10 mouse cellular contexts compared by ENCODE assay signal in genomic region chr3:61409683-61410082, GRCm38 (mm10). TPM values are rescaled to one million over a fixed set of nuclear protein-coding genes. Genes with fewer than 3 reads are reported as not detected.
A peak's percentile ranks its signal among the peaks of the same experiment; 100 is the strongest.
DNase-seq lines count a peak whose midpoint lies in the region; ATAC-seq and TF ChIP-seq lines count a peak whose summit lies in the region.
"Had no signal": no experiment of that assay in that cellular context is flagged by ENCODE, and none has a peak within 500 bp of the region (broad histone marks: within the 10 kb centered on the region; RNA-seq: fewer than 3 reads in every experiment).

No protein-coding gene starts in this region.

- H3K36me3 ChIP-seq in liver, adult 2 months (ENCODE audit: control insufficient read depth, insufficient read depth, low read length) = no peaks in the 10 kb centered on the region
- H3K36me3 ChIP-seq in hindbrain, embryonic 16.5 days (ENCODE audit: control insufficient read depth, insufficient read depth, low read length) = no peaks in the 10 kb centered on the region
- H3K36me3 ChIP-seq: hindbrain, embryonic 15.5 days; neural tube, embryonic 12.5 days had no signal

- H3K9me3 ChIP-seq in hindbrain, embryonic 16.5 days (ENCODE audit: control insufficient read depth, low read length) = no peaks in the 10 kb centered on the region
- H3K9me3 ChIP-seq: hindbrain, embryonic 15.5 days; neural tube, embryonic 12.5 days had no signal

- H3K9ac ChIP-seq in liver, adult 2 months (ENCODE audit: low read depth, low read length) = no peak overlapping the region
- no peak overlapping the region for H3K9ac ChIP-seq in hindbrain, embryonic 16.5 days (ENCODE audit: low read depth, low read length)
- H3K9ac ChIP-seq: hindbrain, embryonic 15.5 days; neural tube, embryonic 12.5 days had no signal

- H3K27me3 ChIP-seq in liver, adult 2 months (ENCODE audit: control insufficient read depth, insufficient read depth, low read length) = no peaks in the 10 kb centered on the region
- no peaks in the 10 kb centered on the region for H3K27me3 ChIP-seq in hindbrain, embryonic 16.5 days (replicated peaks; ENCODE audit: control insufficient read depth, insufficient read depth, low read length)
- H3K27me3 ChIP-seq: hindbrain, embryonic 15.5 days; neural tube, embryonic 12.5 days had no signal

- peak; percentile 32 for DNase-seq in NIH3T3 (ENCODE audit: low read depth)
- peak; percentile 97 for DNase-seq in heart, adult 11 months
- DNase-seq in liver, adult 2 months (ENCODE audit: extremely low read depth, low read depth, low spot score) = peak; percentile 26
- DNase-seq in natural killer cell, adult 2 months (ENCODE audit: low spot score in 2 of 2) = peak; percentile 69 to 80
- DNase-seq in embryo, embryonic 11 days = no peak
- DNase-seq in ovary, postnatal 14 days (ENCODE audit: low spot score) = no peak
- no peak for DNase-seq in retina, embryonic 14.5 days (ENCODE audit: low spot score)

- no peak for ATAC-seq in hindbrain, embryonic 16.5 days

- 58% methylated on average over 6 of the region's 6 CpGs for WGBS in liver, adult 2 months
- WGBS in hindbrain, embryonic 16.5 days = 90% methylated on average over 6 of the region's 6 CpGs

- H3K4me1 ChIP-seq in liver, adult 2 months (ENCODE audit: control insufficient read depth, insufficient read depth, low read length) = no peaks in the 10 kb centered on the region; the same call in 1 of the 2 replicates
- no peaks in the 10 kb centered on the region for H3K4me1 ChIP-seq in hindbrain, embryonic 16.5 days (ENCODE audit: control insufficient read depth, insufficient read depth, low read depth, low read length)
- H3K4me1 ChIP-seq: hindbrain, embryonic 15.5 days; neural tube, embryonic 12.5 days had no signal

- H3K79me2 ChIP-seq in liver, adult 2 months (ENCODE audit: control insufficient read depth, insufficient read depth, low read length) = no peaks in the 10 kb centered on the region

- peak overlapping the region; percentile 6; the same call in 1 of the 2 replicates for H3K27ac ChIP-seq in liver, adult 2 months (replicated peaks; ENCODE audit: insufficient read depth, low read depth, low read length)
- no peak overlapping the region for H3K27ac ChIP-seq in hindbrain, embryonic 16.5 days (ENCODE audit: low read depth, low read length)
- H3K27ac ChIP-seq: hindbrain, embryonic 15.5 days; neural tube, embryonic 12.5 days had no signal

- TF ChIP-seq CTCF in liver, adult 2 months (IDR thresholded peaks at IDR 0.05; ENCODE audit: low read depth, low read length) = no peak

- TF ChIP-seq POLR2A in liver, adult 2 months (IDR thresholded peaks at IDR 0.05; ENCODE audit: extremely low read depth, insufficient read depth, low read length) = no peak

- no peak overlapping the region for H3K4me3 ChIP-seq in liver, adult 2 months (ENCODE audit: insufficient read depth, low read depth, low read length)
- H3K4me3 ChIP-seq in hindbrain, embryonic 16.5 days (ENCODE audit: low read length) = no peak overlapping the region
- H3K4me3 ChIP-seq: hindbrain, embryonic 15.5 days; neural tube, embryonic 12.5 days had no signal

- no peak overlapping the region for H3K4me2 ChIP-seq in hindbrain, embryonic 16.5 days (ENCODE audit: low read length)
- H3K4me2 ChIP-seq: hindbrain, embryonic 15.5 days; neural tube, embryonic 12.5 days had no signal

RNA-seq across cellular contexts. Expression of gene B430305J03Rik, which starts 43.9 kb away (rescaled TPM):
- total RNA-seq in liver, adult 2 months (2014; rRNA removed) = under 0.01 TPM in 2 replicates
- polyA plus RNA-seq in liver, adult 2 months (2012; rRNA removed) = 0.04 and 0.05 TPM in 2 replicates
- polyA plus RNA-seq in hindbrain, embryonic 16.5 days (2015; fragmentation: Nextera tagmentation; extraction: Ambion mirVana) = not detected in 2 replicates
- polyA plus RNA-seq: hindbrain, embryonic 15.5 days; neural tube, embryonic 12.5 days had no signal

RNA-seq across cellular contexts. Expression of gene Rap2b, which starts 48.2 kb away (rescaled TPM):
- 0.92 and 1.0 TPM in 2 replicates for total RNA-seq in liver, adult 2 months (2014; rRNA removed)
- polyA plus RNA-seq in liver, adult 2 months (2012; rRNA removed) = 0.46 and 0.71 TPM in 2 replicates
- 10.3 and 10.7 TPM in 2 replicates for polyA plus RNA-seq in hindbrain, embryonic 16.5 days (2015; fragmentation: Nextera tagmentation; extraction: Ambion mirVana)

Comparison
In these comparisons a context has a peak if more than half of its experiments do, and no peak if none do; other contexts are left out.
1. DNase-seq: peak in NIH3T3 (single experiment), heart, adult 11 months (single experiment), liver, adult 2 months (single experiment) and natural killer cell, adult 2 months (2 of 2); none in embryo, embryonic 11 days (single experiment), ovary, postnatal 14 days (single experiment) and retina, embryonic 14.5 days (single experiment).